Mouse (Mus musculus): ENCODE data around the gene Lin54.

Gene Lin54

GRCm38 (mm10) chr5:100418077-100418476, 82.4 kb downstream of the Lin54 start:
- no peak for DNase-seq (ENCODE audit: low spot score)

- peak; percentile 92 for DNase-seq (ENCODE audit: low spot score)
Measured at GRCm38 (mm10) chr5:100415761-100416590, 84.5 kb downstream of the Lin54 start, which contains the start of gene Sec31a. Gene Sec31a (minus strand): TSS chr5:100416234.

- no peak for DNase-seq (ENCODE audit: low spot score)
Measured at GRCm38 (mm10) chr5:100414474-100415196, 85.8 kb downstream of the Lin54 start.

GRCm38 (mm10) chr5:100412886-100413285, 87.6 kb downstream of the Lin54 start:
- DNase-seq (ENCODE audit: low spot score), result no peak

GRCm38 (mm10) chr5:100410281-100410680, 90.2 kb downstream of the Lin54 start:
- no peak for DNase-seq (ENCODE audit: low spot score)

GRCm38 (mm10) chr5:100408485-100408884, 92.0 kb downstream of the Lin54 start:
- no peak for DNase-seq (ENCODE audit: low spot score)

GRCm38 (mm10) chr5:100396753-100397152, 103.7 kb downstream of the Lin54 start:
- no peak for DNase-seq (ENCODE audit: low spot score)

DNA sequence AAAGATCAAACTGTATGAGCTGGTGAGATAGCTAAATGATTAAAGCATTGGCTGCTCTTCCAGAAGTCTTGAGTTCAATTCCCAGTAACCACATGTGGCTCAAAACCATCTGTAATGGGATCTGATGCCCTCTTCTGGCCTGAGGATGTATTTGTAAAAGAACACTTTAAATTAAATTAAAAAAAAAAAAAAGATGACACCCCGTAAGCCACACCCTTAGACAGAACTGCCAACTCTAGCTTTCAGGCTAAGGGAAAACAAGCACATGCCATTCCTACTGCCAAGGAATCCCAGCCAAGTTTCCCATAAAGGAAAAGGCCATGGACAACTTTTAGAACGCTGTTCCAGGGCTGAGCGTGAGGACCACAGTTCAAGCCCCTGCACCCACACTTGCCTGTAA, 106.8 kb downstream of the Lin54 start:
- no peak for DNase-seq (ENCODE audit: low spot score)

GRCm38 (mm10) chr5:100392436-100392955, 107.9 kb downstream of the Lin54 start:
- no peak for DNase-seq (ENCODE audit: low spot score)

Measured in urinary bladder, postnatal 10 days (tissue).